Mouse (Mus musculus): ENCODE measurements around the gene Zfp618.

Zfp618 gene

DNA sequence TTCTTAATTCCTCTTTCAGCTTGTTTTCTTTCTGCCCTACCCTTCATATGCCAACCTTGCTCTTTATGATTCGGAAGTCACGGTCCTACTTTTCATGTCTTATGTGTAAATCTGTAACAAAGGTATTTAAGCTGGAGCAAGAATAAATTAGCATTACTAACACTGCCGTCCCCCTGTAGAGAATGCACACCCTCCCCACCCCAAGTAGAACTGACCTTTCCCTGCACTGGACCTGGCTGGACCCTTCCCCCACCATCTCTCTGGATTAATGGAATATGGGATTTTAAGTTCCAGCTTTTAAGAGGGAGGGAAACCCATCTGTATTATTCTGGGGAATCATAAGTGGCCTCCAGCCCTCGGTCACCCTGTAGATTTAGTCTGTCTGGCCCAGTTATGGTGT lies 65.9 kb downstream of the Zfp618 start:
- DNase-seq (ENCODE audit: extremely low spot score): no peak

DNA sequence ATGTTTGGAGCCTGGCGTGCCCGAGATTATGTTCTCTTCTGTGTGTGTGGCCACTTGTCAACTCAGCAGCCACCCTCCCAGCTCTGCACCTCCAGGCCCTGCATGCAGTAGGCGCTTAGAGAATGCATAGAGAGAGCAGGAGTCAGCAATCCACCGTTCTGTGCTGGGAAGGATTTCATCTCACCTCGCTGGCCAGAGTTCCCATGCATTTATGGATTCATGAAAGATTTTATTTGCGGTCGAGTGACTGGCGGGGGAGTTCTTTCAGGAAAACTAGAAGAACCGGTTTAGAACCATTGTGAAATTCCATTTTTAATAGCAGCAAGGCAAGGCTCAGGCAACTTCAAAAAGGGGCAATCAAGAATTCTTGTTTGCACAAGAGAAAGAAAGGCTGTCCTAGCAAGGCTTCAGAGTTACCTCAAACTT lies 67.2 kb downstream of the Zfp618 start:
- DNase-seq (ENCODE audit: extremely low spot score): no peak

DNA sequence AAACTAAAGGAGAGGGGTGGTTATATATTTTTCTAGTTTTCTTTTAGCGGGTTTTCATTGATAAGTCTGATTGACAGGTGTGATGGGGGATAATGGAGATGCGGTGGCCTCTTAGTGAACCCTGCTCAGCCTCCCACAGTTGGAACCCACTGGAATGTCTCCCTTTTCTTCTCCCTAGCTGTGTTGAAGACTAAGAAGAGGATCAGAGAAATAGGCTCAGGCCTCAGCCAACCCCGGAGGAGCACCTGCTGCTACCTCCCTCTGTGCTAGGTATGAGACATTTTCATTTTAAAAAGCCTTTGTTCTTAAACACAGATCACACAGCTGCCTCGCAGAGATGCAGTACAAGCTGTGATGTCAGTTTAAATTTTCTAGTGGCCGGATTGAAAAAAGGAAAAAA lies 68.4 kb downstream of the Zfp618 start:
- DNase-seq (ENCODE audit: extremely low spot score): no peak

DNA sequence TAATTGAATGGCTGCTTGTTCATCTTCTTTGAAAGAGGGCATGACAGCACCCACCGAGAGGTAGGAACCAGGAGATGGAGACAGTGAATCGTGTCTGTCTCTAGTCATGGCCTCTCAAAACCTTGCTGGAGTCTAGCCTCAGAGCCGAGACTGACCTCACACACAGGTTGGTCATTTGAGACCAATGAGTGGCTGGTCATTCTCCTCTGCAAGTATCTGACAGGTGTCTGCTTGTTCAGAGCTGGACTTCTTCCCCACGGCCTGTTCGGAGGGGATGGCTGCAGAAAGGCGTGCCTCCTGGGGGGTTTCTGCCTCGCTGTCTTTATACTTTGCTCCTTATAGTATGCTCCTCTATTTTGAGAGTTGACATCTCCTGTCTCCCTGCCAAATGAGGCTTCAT lies 70.6 kb downstream of the Zfp618 start:
- DNase-seq (ENCODE audit: extremely low spot score): no peak

DNA sequence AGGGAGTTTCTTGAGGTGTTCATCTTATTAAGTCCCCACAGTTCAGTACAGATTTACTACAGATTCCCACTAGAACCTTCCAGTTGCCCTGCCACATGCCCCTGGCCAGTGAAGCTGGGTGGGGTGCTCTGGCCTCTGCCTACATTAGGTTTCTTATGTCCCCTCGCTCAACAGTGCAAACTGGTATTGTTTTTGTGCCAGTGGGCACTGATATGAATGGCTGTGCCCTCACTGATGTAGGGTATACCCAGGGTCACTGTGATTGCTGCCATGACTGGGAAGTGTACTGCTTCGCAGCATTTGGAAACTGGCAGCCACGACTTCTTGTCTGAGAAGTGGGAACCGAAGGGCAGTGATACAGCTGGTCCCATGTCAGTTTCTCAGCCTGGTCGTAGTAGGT lies 71.4 kb downstream of the Zfp618 start:
- no peak for DNase-seq (ENCODE audit: extremely low spot score)

DNA sequence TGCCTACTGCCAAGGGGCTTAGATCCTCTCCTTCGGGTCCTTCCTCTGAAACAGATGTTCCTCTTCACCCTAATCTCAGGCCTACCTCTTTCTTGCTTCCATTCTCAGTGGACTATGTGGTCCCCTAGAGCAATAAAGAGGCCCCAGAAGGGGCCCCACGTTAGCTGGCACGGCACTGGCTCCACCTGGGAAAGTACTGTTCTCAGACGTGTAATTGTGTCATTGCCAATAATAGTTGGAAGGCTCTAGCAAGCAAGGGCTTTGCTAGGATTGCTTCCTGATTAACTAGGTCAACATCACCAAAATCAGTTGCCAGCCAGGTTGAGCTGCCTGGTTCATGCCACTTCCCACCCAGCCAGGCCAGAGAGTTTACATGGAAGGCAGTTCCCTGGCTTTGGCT lies 72.2 kb downstream of the Zfp618 start:
- no peak for DNase-seq (ENCODE audit: extremely low spot score)

DNA sequence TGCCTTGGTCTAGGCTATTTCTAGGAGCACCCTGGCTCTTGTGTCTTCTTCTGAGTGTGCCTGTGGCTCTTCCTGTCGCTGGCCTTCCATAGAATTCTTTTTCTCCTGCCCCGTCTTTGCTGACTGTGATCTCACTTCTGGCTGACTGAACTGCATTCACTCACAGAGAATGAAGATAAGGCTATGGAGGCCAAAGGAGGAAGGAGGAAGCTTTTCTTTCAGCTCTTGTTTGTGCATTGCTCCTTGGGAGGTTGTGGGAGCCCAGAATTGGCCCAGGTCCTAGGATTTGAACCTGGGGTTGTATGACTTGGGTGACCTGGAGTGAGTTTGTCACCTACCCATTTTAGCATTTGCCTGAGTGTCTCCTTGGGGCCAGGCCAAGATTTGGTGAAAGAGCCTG lies 72.9 kb downstream of the Zfp618 start:
- DNase-seq (ENCODE audit: extremely low spot score): no peak

DNA sequence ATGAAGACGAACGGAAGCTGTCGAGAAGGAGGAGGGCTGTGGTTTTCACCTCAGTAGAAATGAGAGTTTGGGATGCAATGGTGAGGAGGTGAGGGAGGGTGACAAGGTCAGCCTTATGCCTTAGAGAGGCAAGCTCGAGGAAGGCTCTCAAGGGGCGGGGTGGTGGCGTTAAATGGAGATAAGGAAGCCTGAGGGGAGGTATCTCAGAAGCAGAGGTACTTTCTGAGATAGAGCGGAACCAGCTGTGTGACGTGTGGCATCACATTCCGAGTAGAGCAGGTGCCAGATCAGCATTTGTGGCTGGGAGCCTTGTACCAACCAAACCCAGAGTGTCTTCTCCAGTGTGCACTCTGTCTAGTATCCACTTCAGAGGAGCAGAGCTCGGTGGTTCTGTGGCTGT lies 73.6 kb downstream of the Zfp618 start:
- no peak for DNase-seq (ENCODE audit: extremely low spot score)

DNA sequence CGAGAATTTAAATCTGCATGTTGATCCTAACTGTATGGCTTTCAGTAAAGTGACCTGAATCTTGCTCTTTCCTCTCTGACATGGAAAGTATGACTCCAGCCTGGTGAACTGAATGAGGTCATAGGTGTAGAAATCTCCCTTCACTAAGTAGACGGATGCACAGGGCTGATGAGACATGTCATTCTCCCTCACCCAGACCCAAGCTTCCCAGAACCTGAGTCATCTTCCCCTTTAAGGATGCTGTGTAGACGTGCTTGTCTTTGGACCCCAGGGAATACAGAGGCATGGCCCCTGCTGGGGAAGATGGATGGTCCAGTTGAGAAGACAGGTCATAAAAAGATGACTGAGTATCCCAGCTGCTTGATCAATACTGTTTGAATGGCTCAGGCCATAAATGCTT lies 83.2 kb downstream of the Zfp618 start:
- no peak for DNase-seq (ENCODE audit: extremely low spot score)

DNA sequence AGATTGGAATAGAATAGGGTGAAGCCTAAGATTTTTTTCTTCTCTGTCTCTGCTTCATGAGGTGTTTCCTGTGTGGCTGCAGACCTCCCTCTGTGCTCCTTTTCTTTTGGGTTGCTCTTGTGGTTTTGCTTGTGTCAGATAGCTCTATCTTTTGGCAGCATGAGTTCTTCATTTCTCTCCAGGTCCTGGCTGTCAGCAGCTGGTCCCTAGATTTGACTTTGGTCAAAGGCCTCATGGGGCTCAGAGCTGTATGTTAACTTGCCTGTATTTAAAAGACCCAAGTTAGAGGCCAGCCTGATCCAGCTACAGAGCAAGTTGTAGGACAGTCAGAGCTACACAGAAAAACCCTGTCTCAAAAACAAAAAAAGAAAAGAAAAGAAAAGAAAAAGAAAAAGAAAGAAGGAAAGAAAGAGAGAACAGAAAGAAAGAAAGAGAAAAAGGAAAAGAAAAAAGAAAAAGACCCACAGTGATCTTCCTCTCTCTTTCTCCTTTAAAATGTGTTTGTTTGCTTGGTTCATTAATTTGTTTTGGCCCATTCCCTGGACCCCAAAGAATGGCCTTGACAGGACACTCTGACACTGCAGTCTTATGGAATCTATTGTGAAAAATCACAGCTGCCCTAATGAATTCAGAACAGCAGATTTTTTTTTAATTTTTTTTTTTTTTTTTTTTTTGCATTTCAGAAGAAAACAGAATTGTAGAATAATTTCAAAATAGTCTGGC lies 84.4 kb downstream of the Zfp618 start:
- no peak for DNase-seq (ENCODE audit: extremely low spot score)

DNA sequence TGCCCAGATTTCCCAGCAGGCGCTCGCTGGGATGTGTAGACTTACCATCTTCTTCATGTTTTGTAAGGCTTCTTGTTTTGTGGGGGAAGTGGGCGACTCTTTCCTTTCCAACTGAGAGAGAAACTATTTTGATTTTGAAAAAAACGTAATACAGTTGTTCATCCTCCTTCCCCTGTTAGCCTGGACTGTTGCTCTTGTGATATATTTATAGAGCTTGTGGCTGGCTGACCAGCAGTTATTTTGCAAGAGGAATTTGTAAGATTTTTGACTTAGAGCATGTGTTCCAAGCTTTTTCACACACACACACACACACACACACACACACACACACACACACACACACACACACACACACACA lies 84.9 kb downstream of the Zfp618 start:
- DNase-seq (ENCODE audit: extremely low spot score): no peak

DNA sequence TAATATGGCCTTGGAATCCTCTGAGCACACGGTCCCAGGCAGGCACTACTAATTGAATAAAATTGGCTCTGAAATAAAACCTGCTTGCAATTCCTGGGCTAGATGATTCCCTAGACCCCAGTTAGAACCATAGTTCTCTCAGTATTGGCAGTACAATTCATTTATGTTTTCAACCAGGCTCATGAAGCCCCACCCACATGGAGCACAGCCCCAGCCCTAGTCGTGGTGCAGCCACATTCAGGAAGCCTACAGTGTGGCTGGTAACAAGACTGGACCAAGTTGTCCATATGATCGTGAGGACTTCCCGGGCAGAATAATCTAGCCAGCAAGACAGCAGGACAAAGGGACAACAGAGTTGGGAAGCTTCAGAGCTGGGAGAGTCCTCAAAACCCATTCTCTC lies 85.6 kb downstream of the Zfp618 start:
- DNase-seq (ENCODE audit: extremely low spot score): no peak

DNA sequence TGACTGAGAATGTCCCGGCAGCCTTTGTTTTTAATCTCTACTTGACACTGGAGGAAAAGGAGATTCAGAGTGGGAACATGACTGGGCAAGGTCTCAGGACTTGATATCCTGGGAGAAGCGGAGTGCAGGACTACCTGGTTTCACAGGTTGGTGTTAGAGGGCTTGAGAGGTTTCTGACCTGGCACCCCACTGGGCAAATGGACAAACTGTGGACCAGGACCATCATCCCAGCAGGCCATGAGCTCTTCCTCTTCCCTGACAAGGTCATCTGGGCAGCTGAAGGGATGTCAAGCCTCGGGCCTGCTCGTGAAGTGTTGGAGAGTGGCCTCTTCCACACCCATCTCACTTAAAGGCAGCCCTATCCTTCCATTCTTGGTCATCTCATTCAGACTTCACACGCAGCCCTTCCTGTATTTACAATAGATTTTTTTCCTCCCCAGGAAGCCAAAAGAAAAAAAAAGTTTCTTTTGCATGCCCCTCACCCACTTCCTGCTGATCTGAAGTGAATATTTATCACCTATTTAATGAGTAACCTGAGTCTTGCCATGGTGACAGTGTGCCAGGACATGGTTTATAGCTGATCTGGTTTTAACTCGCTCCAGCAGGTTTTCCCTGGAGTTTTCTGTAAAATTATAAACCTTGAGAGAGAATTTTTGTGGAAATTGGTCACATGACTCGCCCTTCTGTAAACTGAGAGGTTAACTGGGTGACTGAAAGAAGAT lies 86.7 kb downstream of the Zfp618 start:
- DNase-seq (ENCODE audit: extremely low spot score): no peak

DNA sequence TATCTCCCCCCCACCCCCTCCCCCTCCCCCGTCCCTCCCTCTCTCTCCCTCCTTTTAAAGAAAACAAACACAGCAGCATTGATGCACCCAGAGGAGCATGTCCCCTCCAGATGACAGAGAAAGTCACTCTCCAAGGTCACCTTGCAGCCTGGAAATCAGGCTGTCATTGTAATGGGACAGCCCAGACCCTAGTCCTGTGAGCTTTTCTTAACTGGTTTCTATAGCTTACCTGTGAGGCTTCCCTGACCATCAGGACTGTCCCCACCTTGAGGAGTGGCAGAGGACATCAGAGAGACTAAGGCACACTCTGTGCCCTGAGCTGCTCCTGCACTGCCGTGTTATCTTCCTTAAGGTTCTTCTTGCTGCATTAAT lies 87.3 kb downstream of the Zfp618 start:
- DNase-seq (ENCODE audit: extremely low spot score): no peak

DNA sequence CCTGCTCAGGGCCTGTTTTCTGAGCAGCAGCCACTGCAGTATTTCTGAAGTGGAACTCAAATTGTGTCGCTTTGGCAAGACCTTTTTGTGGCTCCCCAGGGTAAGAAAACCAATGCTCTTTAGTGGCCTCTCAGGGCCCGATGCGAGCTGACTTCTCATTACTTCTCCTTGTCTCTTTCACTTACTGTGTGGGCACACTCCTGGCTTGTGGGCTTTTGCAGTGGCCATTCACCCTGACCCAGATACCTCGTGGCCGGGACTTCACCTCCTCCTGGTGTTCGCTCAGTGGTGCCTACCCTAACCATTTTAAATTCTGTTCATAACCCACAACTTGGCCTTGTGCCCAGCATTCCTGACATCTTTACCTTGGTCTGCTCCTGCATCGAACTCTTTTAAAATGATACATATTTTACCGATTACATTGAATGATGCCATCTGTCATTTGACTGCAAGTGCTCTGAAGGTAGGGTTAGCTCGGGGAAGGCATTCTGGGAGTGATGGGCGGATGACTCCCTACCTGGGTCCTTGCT lies 89.9 kb downstream of the Zfp618 start:
- no peak for DNase-seq (ENCODE audit: extremely low spot score)

DNA sequence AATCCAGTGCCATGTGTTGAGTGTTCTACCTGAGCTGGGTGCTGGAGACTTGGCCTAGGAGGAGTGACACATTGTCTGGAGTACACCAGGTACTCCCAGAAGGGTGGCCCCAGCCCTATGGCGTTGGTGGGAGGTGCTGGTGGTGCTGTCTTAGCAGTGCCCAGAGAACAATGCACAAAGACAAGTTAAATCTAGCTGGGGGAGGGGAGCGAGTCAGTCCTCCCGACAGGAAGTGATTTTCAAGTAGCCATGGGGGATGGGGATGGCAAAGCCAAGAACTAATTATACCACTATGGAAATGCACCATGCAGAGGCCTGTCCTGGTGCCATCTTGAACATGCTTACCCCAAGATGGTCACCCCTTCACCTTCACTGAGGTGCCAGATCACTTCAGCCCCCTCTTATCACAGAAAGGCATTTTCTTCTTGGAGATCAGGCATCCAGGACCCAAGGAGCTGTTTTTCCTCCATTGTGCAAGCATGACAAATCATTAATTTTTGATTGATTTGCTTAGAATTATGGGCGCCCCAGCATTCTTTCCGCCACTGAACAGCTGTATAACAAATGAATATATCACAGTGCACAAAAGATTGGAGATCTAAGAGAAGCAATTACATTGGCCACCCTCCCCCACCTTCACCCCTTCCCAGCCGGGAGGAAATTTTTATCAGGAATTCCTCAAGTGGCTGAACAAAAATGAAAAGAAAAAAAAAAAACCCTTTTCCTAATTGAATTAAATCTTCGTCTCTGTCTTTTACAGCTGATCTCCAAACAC lies 91.5 kb downstream of the Zfp618 start:
- peak; percentile 34 for DNase-seq (ENCODE audit: extremely low spot score)

DNA sequence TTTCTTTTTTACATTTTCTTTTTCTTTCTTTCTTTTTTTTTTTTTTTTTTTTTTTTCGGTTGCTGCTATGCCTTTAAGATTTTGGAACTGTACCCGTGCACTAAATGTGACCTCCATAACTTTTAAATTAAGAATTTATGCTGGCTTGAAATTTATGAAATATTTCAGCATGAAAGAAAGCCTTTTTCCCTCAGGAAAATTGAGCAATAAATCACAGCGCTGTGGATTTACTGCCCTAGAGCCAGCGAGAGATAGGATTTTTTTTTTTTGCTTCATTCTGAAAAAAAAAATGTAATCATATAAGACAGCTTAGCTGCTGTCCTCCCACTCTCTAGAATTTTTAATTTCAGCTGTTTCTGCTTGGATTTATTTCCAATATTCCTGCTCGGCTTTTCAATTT lies 92.2 kb downstream of the Zfp618 start:
- DNase-seq (ENCODE audit: extremely low spot score): no peak

DNA sequence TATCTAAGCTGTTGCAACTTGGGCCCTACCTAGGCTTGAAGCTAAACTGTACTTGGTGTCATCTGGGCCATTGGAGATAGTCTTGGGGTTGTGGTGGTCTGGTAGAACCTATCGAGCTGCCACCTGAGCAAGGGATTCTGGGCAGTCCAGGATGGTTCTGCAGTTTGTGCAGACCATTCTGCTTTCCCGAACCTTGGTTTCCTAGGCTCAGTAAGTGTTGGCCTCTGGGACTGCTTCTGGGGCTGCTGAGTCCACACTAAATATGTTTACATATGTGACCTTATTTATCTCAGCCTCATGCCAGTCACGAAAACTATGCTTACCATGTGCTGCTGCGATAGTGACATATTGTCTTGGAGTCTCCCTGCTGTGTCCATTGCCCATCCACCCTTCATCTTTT lies 93.3 kb downstream of the Zfp618 start:
- DNase-seq (ENCODE audit: extremely low spot score): no peak

DNA sequence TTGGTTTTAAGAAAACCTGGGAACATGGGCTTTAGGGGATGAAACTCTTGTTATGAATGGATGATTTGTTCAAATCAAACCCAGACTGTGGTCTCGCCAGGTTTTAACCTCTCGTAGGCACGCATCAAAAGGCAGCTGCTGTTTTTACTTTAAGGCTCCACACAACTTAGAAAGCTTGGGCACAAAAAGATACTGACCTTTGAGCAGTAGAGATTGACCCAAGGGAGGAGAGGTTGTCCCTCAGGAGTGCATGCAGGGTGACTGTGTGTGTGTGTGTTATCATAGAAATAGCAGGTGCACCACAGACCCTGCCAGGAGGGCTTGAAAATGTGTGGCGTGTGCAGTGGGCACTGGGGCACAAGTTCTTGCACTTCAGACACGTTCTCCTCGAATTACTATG lies 95.0 kb downstream of the Zfp618 start:
- no peak for DNase-seq (ENCODE audit: extremely low spot score)

DNA sequence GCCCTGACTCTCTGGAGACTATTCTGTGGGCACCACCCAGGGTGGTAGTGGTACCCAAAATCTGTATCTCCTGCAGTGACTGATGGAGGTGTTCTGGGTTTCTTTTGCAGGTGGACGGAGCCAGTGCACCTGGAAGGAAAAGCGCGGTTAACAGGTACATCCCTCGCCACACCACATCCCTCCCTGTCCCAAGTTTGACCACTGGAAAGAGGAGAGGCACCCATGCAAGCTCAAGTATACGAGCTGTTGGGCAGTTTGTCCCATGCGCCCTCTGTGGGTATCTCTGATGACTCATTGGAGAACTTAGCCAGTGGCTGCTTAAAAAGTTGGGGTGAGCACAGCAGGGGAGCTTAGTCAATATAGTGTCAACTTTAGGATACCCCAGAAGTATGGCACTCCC lies 96.0 kb downstream of the Zfp618 start:
- DNase-seq (ENCODE audit: extremely low spot score): no peak

DNA sequence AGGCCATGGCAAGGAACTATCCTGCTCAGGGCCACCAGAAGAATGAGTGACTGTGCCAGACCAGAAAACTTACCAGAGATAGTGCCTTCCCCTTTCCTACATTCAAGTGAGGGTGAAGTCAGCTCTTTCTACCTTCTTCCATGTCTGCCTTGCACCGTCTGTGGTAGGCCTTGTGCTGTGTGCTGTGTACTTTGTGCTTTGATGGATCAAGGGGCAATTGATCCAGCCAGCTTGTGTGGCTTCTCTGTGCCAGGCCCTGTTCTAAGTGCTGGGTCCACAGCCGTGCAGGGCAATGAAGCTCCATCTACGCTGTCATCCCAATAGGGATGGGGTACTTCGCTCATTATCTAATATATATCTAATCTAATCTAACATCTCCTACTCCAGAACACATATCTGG lies 98.0 kb downstream of the Zfp618 start:
- no peak for DNase-seq (ENCODE audit: extremely low spot score)

DNA sequence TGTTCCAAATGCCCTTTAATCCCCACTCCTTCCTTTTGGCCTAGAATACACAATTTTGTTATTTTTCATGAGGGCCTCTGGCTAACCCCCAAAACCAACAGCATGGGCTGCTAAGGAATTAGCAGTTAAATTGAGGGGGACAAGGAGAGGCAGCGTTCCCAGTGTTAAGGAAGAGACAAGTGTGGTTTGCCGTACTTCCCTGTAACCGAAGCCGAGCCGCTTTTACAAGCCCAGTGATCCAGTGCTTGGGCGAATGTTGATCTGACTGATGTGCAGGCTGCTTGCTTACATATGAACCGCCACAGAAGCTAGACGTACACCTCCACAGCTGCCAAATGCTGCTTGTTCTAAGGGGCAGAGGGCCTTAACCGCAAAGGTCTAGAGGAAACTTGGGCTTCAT lies 99.5 kb downstream of the Zfp618 start:
- no peak for DNase-seq (ENCODE audit: extremely low spot score)

DNA sequence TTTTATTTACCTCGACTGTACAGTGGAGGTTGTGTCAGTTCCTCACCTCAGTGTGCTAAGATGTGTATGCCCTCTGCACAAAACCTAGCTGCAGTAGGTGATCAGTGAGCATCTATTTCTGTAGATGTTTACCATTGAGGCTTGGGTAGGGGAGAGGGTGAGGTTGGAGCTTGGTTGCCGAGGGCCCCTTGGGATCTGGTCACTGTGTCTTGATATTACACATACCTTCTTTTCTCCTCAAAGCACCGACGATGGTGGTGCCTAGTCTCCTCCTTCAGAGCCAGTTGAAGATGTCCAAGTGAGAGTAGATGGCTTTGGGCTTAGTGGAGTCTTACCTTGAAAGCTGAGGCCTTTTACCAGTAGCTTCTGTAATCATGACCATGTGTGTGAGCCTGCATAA lies 101.4 kb downstream of the Zfp618 start:
- DNase-seq (ENCODE audit: extremely low spot score): no peak

Measured in embryo, embryonic 9.5 days (tissue).